Mouse (Mus musculus): ENCODE data around the gene Eif4h. TPM values are rescaled to one million over a fixed set of nuclear protein-coding genes. Genes with fewer than 3 reads are reported as not detected.

The Eif4h gene
- polyA plus RNA-seq, 1 experiment from 2014 or later, result 418 TPM

- Histone ChIP-seq H3K4me2 (ENCODE audit: low read length) (no peak overlapping the region), H3K4me3 (ENCODE audit: low read depth, low read length) (no peak overlapping the region), H3K4me1 (ENCODE audit: control insufficient read depth, insufficient read depth, low read length) (no peaks in the 10 kb centered on the region), H3K27ac (ENCODE audit: low read depth, low read length) (no peak overlapping the region), H3K36me3 (ENCODE audit: control insufficient read depth, insufficient read depth, low read length) (peaks cover 87% of the 10 kb centered on the region), H3K9me3 (replicated peaks; ENCODE audit: control insufficient read depth, low read length) (no peaks in the 10 kb centered on the region), H3K27me3 (replicated peaks; ENCODE audit: control insufficient read depth, insufficient read depth, low read length) (no peaks in the 10 kb centered on the region), H3K9ac (ENCODE audit: low read length) (no peak overlapping the region)
- WGBS, result 95% methylated on average over 9 of the region's 9 CpGs
- ATAC-seq, result no peak
- DNase-seq (ENCODE audit: low spot score), result no peak
Observed at GRCm38 (mm10) chr5:134620457-134620856, 18.8 kb downstream of the Eif4h start.

GRCm38 (mm10) chr5:134617071-134617470 is 22.2 kb downstream of the Eif4h start:
- peak; percentile 11 for DNase-seq (ENCODE audit: low spot score)

GRCm38 (mm10) chr5:134615780-134616179 is 23.5 kb downstream of the Eif4h start:
- WGBS, result 80% methylated on average over 4 of the region's 4 CpGs
- Histone ChIP-seq H3K4me3 (ENCODE audit: low read depth, low read length) (no peak overlapping the region), H3K27ac (ENCODE audit: low read depth, low read length) (no peak overlapping the region), H3K9me3 (replicated peaks; ENCODE audit: control insufficient read depth, low read length) (no peaks in the 10 kb centered on the region), H3K4me2 (ENCODE audit: low read length) (no peak overlapping the region), H3K36me3 (ENCODE audit: control insufficient read depth, insufficient read depth, low read length) (peaks cover 46% of the 10 kb centered on the region), H3K4me1 (ENCODE audit: control insufficient read depth, insufficient read depth, low read length) (no peaks in the 10 kb centered on the region), H3K9ac (ENCODE audit: low read length) (no peak overlapping the region), H3K27me3 (replicated peaks; ENCODE audit: control insufficient read depth, insufficient read depth, low read length) (no peaks in the 10 kb centered on the region)
- DNase-seq (ENCODE audit: low spot score) (no peak), ATAC-seq (no peak)

More at GRCm38 (mm10) chr5:134617071-134617470, 22.2 kb downstream of the Eif4h start:
- H3K9me3 ChIP-seq (replicated peaks; ENCODE audit: control insufficient read depth, low read length), result no peaks in the 10 kb centered on the region
- no peak for ATAC-seq
- H3K4me1 ChIP-seq (ENCODE audit: control insufficient read depth, insufficient read depth, low read length), result no peaks in the 10 kb centered on the region
- no peak overlapping the region for H3K4me3 ChIP-seq (ENCODE audit: low read depth, low read length)
- H3K27ac ChIP-seq (ENCODE audit: low read depth, low read length), result no peak overlapping the region
- no peaks in the 10 kb centered on the region for H3K27me3 ChIP-seq (replicated peaks; ENCODE audit: control insufficient read depth, insufficient read depth, low read length)
- H3K9ac ChIP-seq (ENCODE audit: low read length), result no peak overlapping the region
- WGBS, result 60% methylated on average over 3 of the region's 3 CpGs
- no peak overlapping the region for H3K4me2 ChIP-seq (ENCODE audit: low read length)
- peaks cover 59% of the 10 kb centered on the region for H3K36me3 ChIP-seq (ENCODE audit: control insufficient read depth, insufficient read depth, low read length)

- H3K9me3 ChIP-seq (replicated peaks; ENCODE audit: control insufficient read depth, low read length), result no peaks in the 10 kb centered on the region
- ATAC-seq, result no peak
- H3K27ac ChIP-seq (ENCODE audit: low read depth, low read length), result no peak overlapping the region
- H3K4me2 ChIP-seq (ENCODE audit: low read length), result no peak overlapping the region
- 91% methylated on average over 8 of the region's 8 CpGs for WGBS
- H3K27me3 ChIP-seq (replicated peaks; ENCODE audit: control insufficient read depth, insufficient read depth, low read length), result no peaks in the 10 kb centered on the region
- no peak for DNase-seq (ENCODE audit: low spot score)
- H3K4me1 ChIP-seq (ENCODE audit: control insufficient read depth, insufficient read depth, low read length), result no peaks in the 10 kb centered on the region
- peaks cover 42% of the 10 kb centered on the region for H3K36me3 ChIP-seq (ENCODE audit: control insufficient read depth, insufficient read depth, low read length)
- no peak overlapping the region for H3K4me3 ChIP-seq (ENCODE audit: low read depth, low read length)
- no peak overlapping the region for H3K9ac ChIP-seq (ENCODE audit: low read length)
Observed at GRCm38 (mm10) chr5:134615380-134615779, 23.9 kb downstream of the Eif4h start.

- DNase-seq (ENCODE audit: low spot score) (no peak), ATAC-seq (no peak)
- Histone ChIP-seq H3K36me3 (ENCODE audit: control insufficient read depth, insufficient read depth, low read length) (peaks cover 36% of the 10 kb centered on the region), H3K4me2 (ENCODE audit: low read length) (no peak within 1 kb of the TSS), H3K27me3 (replicated peaks; ENCODE audit: control insufficient read depth, insufficient read depth, low read length) (no peaks in the 10 kb centered on the region), H3K4me1 (ENCODE audit: control insufficient read depth, insufficient read depth, low read length) (no peaks in the 10 kb centered on the region), H3K9me3 (replicated peaks; ENCODE audit: control insufficient read depth, low read length) (no peaks in the 10 kb centered on the region), H3K9ac (ENCODE audit: low read length) (no peak within 1 kb of the TSS), H3K4me3 (ENCODE audit: low read depth, low read length) (no peak within 1 kb of the TSS), H3K27ac (ENCODE audit: low read depth, low read length) (no peak within 1 kb of the TSS)
- 86% methylated on average over 7 of the region's 7 CpGs for WGBS
Observed at GRCm38 (mm10) chr5:134614802-134615201, 24.5 kb downstream of the Eif4h start, which contains the start of gene Lat2. Lat2 (minus strand) TSS chr5:134615025.

GRCm38 (mm10) chr5:134614296-134614695 is 25.0 kb downstream of the Eif4h start:
- 94% methylated on average over 8 of the region's 8 CpGs for WGBS

GRCm38 (mm10) chr5:134613727-134614126 is 25.6 kb downstream of the Eif4h start:
- WGBS, result 88% methylated on average over 9 of the region's 9 CpGs
- Histone ChIP-seq H3K27ac (ENCODE audit: low read depth, low read length) (no peak overlapping the region), H3K4me2 (ENCODE audit: low read length) (no peak overlapping the region), H3K36me3 (ENCODE audit: control insufficient read depth, insufficient read depth, low read length) (peaks cover 25% of the 10 kb centered on the region), H3K4me3 (ENCODE audit: low read depth, low read length) (no peak overlapping the region), H3K4me1 (ENCODE audit: control insufficient read depth, insufficient read depth, low read length) (no peaks in the 10 kb centered on the region), H3K27me3 (replicated peaks; ENCODE audit: control insufficient read depth, insufficient read depth, low read length) (no peaks in the 10 kb centered on the region), H3K9me3 (replicated peaks; ENCODE audit: control insufficient read depth, low read length) (no peaks in the 10 kb centered on the region), H3K9ac (ENCODE audit: low read length) (no peak overlapping the region)
- DNase-seq (ENCODE audit: low spot score) (no peak), ATAC-seq (no peak)

More at GRCm38 (mm10) chr5:134614296-134614695, 25.0 kb downstream of the Eif4h start:
- H3K27me3 ChIP-seq (replicated peaks; ENCODE audit: control insufficient read depth, insufficient read depth, low read length), result no peaks in the 10 kb centered on the region
- no peaks in the 10 kb centered on the region for H3K9me3 ChIP-seq (replicated peaks; ENCODE audit: control insufficient read depth, low read length)
- H3K27ac ChIP-seq (ENCODE audit: low read depth, low read length), result no peak overlapping the region
- no peak overlapping the region for H3K9ac ChIP-seq (ENCODE audit: low read length)
- H3K4me2 ChIP-seq (ENCODE audit: low read length), result no peak overlapping the region
- H3K4me1 ChIP-seq (ENCODE audit: control insufficient read depth, insufficient read depth, low read length), result no peaks in the 10 kb centered on the region
- H3K4me3 ChIP-seq (ENCODE audit: low read depth, low read length), result no peak overlapping the region
- peaks cover 31% of the 10 kb centered on the region for H3K36me3 ChIP-seq (ENCODE audit: control insufficient read depth, insufficient read depth, low read length)
- DNase-seq (ENCODE audit: low spot score), result no peak
- ATAC-seq, result no peak

GRCm38 (mm10) chr5:134611810-134612521 is 27.3 kb downstream of the Eif4h start:
- no peak overlapping the region for H3K9ac ChIP-seq (ENCODE audit: low read length)

GRCm38 (mm10) chr5:134609916-134610643 is 29.2 kb downstream of the Eif4h start:
- Histone ChIP-seq H3K9ac (ENCODE audit: low read length) (no peak overlapping the region), H3K4me2 (ENCODE audit: low read length) (no peak overlapping the region), H3K36me3 (ENCODE audit: control insufficient read depth, insufficient read depth, low read length) (peaks cover 5% of the 10 kb centered on the region; the same call in 1 of the 2 replicates), H3K4me1 (ENCODE audit: control insufficient read depth, insufficient read depth, low read length) (no peaks in the 10 kb centered on the region), H3K9me3 (replicated peaks; ENCODE audit: control insufficient read depth, low read length) (no peaks in the 10 kb centered on the region), H3K27ac (ENCODE audit: low read depth, low read length) (no peak overlapping the region), H3K27me3 (replicated peaks; ENCODE audit: control insufficient read depth, insufficient read depth, low read length) (no peaks in the 10 kb centered on the region), H3K4me3 (ENCODE audit: low read depth, low read length) (no peak overlapping the region)
- ATAC-seq (no peak), DNase-seq (ENCODE audit: low spot score) (no peak)
- WGBS, result 88% methylated on average over 12 of the region's 12 CpGs

More at GRCm38 (mm10) chr5:134611810-134612521, 27.3 kb downstream of the Eif4h start:
- ATAC-seq (no peak), DNase-seq (ENCODE audit: low spot score) (no peak)
- Histone ChIP-seq H3K27me3 (replicated peaks; ENCODE audit: control insufficient read depth, insufficient read depth, low read length) (no peaks in the 10 kb centered on the region), H3K4me2 (ENCODE audit: low read length) (no peak overlapping the region), H3K4me1 (ENCODE audit: control insufficient read depth, insufficient read depth, low read length) (no peaks in the 10 kb centered on the region), H3K9me3 (replicated peaks; ENCODE audit: control insufficient read depth, low read length) (no peaks in the 10 kb centered on the region), H3K4me3 (ENCODE audit: low read depth, low read length) (no peak overlapping the region), H3K36me3 (ENCODE audit: control insufficient read depth, insufficient read depth, low read length) (peaks cover 9% of the 10 kb centered on the region), H3K27ac (ENCODE audit: low read depth, low read length) (no peak overlapping the region)
- WGBS, result 78% methylated on average over 8 of the region's 8 CpGs

Measured in forebrain, embryonic 14.5 days (tissue).